Mouse (Mus musculus) adrenal gland, postnatal 36 days (tissue): ENCODE measurements around the gene Tpo. TPM values are rescaled to one million over a fixed set of nuclear protein-coding genes. Genes with fewer than 3 reads are reported as not detected.

Source experiments
- DNase-seq, 2 experiments: peaks; one replicate each; pipeline ENCODE4 v3.0.0; 2021; ENCODE audit warnings: mixed read lengths in 1 of 2
- total RNA-seq, 2 experiments: library from RNA; stranded (reverse); gene quantifications; 2 replicates each; pipeline ENCODE4 v1.2.3; 2021

Tpo gene
- total RNA-seq, 2 experiments from 2014 or later = not detected

GRCm38 (mm10) chr12:30017131-30017530 lies 115.3 kb downstream of the Tpo start:
- no peak for DNase-seq

DNA sequence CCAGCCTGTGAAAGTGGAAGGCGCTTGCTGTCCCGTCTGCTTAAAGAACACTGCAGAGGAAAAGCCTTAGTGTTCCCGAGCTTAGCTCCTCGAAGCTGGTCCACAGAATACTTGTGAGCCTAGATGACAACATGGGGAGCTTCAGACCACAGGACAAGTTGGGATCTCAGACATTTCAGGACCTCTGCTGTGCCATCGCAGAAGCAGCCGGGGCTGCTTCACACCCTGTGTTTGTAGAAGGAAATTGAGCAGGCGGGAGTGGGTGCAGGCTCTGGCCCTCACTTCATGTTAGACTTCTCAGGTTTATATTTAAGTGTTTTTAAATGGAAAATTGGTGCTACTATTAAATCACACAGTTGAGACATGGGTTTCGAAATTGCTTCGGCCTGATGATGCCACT lies 116.9 kb downstream of the Tpo start:
- DNase-seq = no peak

- no peak for DNase-seq
Observed at GRCm38 (mm10) chr12:30008741-30009140, 123.7 kb downstream of the Tpo start.

DNA sequence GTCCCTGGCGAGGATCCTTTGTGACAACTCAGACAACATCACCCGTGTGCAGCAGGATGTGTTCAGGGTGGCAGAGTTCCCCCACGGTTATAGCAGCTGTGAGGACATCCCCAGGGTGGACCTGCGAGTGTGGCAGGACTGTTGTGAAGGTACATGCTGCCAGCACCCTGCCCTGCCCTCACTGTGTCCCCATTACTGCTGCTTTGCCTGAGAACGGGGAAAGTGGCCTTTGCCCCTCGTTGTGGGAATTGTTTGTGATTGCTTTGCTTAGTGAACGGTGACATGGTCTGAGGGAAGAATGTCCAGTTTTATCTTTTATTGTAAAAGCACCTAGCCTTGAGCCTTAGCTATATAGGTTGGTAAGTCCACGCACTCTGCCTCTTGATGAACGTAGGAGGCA lies 125.8 kb downstream of the Tpo start:
- DNase-seq = no peak

Other genes starting within 250 kb of the Tpo start
- 10 to 100 TPM; 51.2 to 68.5 TPM for gene Pxdn, start 195.0 kb downstream of the Tpo start, total RNA-seq
- 1 to 10 TPM in 1 of 2 experiments, under 1 TPM in 1; 0.86 to 1.3 TPM for gene Sntg2, start 240.8 kb upstream of the Tpo start, total RNA-seq